Mouse (Mus musculus) cerebral cortex, adult 2 months (tissue): ENCODE data around the gene Pdzrn4.

Source experiments
- WGBS: fragments of 180-500 bp; shearing (Covaris S2); methylation state at CpG from one replicate; pipeline ENCODE4 v1.1.7; 2018; 5-methylcytosine and 5-hydroxymethylcytosine counted together

Pdzrn4 gene

DNA sequence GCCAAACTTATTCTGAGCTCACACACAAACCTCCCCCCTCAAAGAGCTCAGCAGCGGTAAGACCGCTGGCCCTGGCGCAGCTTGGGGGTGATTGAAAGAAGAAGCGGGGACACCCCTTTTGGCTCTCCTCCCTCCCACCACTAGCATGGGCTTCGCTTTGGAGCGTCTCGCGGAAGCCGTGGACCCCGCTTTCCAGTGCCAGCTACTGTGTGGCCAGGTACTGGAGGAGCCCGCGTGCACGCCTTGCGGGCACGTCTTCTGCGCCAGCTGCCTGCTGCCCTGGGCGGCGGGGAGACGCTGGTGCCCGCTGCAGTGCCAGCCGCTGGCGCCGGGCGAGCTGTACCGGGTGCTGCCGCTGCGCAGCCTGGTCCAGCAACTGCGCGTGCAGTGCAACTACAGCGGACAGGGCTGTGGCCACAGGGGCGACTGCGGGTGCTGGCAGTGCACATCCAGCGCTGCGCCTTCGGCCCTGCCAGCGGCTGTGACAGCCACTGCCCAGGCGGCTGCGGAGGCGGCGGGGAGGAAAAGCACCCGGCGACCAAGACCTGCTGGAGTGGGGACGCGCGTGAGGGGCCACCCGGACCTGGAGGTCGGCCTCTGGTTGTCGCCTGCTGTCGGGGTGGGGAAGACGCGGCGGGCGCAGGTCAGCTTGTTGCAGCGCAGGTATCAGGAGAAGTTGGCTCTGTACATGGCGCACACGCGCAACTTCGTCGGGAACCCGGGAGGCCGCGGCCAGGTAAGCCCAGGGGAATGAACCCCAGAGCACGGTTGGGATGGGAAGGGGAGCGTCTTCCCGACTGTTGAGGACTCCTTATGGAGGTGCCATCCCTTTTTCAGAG, at the start of gene Pdzrn4:
Pdzrn4 (plus strand) TSS at position 112 of the 839 bp plus-strand sequence.
- 1% methylated on average over 65 of the region's 65 CpGs for WGBS

DNA sequence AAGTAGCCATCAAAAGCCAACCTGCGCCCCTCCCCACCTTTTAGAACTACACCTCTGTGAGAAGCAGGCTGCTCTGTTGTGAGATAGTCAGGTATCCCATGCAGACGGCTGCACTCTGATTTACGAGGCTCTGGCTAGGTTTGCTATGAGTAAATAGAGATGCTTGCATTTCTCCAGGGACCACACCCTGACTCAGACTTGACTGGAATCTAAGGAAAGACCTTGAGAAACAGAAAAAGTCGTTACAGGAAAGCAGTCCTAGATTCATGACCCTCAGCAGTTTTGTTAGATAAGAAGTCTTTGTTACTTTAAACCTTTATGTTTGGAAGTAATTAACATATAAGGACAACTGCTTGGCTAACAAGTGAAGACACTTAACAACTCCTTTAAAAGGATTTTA, 49.3 kb upstream of the Pdzrn4 start:
- WGBS = 64% methylated on average over 4 of the region's 4 CpGs

DNA sequence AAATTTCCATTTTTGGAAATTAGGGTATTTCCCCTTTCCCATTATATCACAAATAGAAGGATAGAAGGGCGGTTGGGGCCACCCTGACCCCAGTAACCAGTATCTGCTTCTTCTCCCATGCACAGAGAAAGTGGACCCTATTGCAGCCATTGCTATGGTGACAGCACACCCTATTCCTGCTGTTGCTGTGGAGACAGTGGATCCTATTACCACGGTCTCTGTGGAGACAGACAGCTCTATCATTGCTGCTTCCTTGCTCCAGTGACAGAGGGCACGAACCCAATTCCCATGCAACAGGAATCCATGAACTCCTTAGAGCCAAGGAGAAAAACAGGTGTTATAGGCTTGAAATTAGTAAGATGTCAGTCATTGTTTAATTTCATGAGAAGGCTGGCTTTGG, 48.8 kb upstream of the Pdzrn4 start:
- 46% methylated on average over 3 of the region's 3 CpGs for WGBS

DNA sequence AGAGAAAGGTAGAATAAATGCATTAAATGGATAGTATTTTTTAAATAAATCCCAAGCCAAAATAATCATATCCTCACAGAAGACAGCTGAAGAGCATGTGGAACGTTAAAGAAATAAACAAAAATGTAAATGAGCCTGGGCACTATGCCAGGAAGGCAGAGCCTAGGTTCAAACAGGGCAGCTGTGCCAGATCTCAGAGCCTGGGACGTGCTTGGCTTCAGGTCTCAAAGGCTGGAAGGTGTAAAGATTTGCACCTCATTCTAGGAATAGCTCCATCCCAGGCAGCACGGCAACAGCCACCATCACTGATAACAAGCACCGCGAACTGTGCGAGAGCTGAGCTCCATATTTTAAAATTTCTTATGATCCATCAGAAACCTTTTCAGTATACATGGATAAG, 32.5 kb upstream of the Pdzrn4 start:
- WGBS = 30% methylated on average over 6 of the region's 6 CpGs

DNA sequence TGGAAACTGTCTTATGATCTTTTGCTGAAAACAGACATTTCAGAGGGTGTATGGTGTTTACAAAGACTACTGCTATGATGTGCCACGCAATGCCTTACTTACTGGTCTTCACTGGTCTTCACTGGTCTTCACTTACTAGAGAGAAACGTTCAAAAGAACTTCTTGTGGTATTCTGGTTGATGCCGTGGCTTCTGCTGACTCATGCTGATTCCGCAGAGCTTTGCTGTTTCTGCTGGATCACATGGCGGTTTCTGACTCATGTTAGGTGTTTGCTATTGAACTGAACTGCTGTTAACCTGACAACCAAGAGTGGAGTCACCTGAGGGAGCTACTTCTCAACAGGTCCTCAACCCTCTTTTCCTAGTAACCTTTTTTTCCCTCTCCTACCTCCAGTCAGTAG, 1.9 kb upstream of the Pdzrn4 start:
- WGBS = 78% methylated on average over 5 of the region's 5 CpGs

DNA sequence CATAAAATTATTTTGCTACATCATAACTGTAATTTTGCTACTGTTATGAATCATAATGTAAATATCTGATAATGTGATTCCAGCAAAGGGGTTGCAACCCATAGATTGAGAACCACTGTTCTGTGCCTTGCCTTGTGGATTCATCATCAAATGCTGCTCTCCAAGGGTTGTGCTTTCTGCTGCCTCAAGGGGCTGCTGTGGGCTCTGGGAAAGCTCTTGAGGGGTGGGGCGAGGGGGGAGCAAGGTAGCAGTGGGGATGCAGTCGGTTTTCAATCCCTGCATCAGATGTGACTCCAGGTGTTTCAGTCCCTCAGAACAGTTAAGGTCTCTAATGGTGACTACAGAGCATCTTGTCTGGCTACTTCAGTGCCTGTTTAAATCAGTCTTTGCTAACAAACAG, 2.1 kb downstream of the Pdzrn4 start:
- 37% methylated on average over 2 of the region's 2 CpGs for WGBS

DNA sequence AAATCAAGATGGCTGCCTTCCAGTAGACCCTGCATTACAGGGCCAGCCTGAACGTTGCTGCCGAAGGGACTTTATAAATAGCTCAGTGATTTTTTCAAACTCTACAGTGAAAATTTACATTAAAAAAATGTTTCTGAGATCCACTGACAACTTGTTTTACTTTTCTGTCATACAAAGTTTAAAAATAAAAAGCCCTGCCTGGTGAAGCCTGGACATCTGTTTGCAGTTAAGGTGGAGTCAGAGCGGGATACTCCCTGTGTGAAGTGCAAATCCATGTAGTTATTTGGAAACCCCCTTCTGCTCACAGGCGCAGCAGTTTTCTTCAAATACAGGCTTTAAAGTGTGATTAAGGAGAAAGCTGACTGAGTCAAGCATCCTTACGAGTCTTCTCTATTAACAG, 2.6 kb downstream of the Pdzrn4 start:
- WGBS = 40% methylated on average over 5 of the region's 5 CpGs

DNA sequence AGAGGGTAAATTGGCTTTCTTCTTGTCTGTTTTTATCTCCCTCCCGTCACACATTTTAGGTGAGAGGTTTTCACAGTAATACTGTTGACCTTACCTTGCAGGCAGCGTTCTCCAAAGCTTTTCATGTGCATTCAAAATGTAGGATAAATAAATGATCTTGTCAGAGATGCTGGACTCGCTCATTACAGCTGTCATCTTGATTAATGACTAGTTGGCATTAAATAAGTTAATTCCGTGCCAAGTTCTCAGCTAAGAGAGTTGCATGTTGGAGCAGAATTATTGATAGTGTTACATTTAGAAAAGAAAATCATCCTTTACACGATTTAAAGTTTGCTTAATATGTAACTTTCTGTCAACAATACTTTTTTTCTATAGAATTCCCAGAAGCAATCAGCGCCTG, 4.9 kb downstream of the Pdzrn4 start:
- WGBS = 68% methylated on average over 6 of the region's 6 CpGs

DNA sequence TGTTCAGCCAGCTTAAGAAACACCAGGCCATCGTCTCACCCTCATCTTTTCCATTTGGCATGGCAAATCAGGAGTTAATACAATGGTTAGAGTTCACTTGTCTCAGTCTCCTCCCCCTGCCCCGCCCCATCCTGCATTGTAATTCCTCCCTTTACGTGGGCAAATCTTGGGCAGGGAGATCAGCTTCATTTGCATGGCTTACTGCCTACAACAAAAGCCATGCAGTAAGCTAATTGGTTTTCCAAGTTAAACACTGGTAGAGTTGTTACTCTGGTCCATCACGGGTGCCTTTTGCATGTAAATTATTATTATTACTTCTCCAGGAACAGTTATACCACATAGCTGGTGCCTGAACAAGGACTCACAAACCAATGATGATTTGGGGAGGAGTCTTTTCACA, 18.6 kb downstream of the Pdzrn4 start:
- 32% methylated on average over 4 of the region's 4 CpGs for WGBS

DNA sequence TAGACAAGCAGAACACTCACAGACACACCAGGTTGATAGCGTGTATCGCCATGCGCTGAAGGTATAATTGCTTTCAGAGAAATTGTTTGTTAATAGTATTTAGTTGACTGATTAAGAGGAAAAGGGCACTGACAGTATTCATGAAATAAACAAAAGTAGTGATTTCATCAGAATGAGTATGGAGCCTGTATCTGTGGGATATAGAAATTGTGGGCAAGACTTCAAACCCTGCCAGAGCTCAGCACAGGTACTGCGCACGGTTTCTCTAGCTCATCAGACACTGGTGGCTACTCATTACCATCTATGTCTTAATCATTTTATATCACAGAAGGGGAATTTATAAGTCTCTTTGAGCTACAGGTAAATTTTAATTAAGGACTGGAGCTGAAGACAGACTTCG, 19.5 kb downstream of the Pdzrn4 start:
- WGBS = 89% methylated on average over 6 of the region's 6 CpGs

DNA sequence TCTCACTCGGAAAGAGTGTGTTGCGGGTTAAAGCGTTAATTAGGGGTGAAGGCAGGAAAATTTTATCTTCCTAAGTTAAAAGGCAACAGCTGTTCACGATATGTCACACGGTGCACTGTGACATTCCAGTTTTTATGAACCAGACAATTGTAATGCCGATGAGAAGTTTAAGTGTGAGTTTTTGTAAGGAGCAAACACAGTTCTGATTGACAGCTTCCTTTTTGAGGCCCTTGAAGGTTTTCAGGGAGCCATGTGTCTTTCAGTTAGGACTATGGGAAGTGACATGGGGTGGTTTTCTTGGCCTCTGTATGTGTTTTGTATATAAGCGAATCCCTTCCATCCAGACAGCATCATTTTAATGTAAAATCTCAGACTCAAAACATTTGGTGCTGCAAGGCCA, 20.0 kb downstream of the Pdzrn4 start:
- 71% methylated on average over 7 of the region's 7 CpGs for WGBS

DNA sequence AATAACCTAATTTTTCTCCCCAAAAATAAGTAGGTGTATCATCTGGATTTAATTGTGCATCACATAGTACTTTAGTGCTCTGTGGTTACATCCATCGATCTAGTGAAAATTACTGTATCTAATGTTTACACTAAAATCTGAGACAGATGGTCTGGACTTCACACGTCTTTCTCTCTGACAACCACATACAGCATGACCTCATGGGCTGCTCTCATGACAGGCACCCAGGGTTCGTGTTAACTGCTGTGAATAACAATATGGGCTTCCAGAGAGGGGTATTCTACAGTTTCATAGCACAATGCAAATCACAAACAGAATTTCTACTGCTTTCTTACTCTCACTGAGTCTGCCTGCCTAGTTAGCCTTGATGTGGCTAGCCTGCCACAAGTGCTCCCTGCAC, 20.4 kb downstream of the Pdzrn4 start:
- 69% methylated on average over 3 of the region's 3 CpGs for WGBS

DNA sequence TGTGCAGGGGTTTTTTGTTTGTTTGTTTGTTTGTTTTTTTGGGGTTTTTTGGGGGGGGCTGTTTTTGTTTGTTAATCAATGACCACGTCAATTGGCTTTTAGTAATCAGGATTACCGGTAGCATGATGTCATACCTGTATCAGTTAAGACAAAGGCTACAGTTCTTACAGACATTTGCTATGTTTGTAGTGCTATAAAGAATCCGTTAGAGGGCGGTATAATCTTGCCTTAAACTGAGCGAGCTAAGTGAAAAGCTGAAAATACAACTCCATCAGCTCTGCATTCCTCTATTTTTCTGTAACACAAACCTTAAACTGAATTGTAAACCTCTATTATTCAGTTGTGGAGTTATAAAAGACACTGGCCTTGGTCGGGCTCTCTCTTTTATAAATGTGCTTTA, 37.9 kb downstream of the Pdzrn4 start:
- WGBS = 4% methylated on average over 6 of the region's 6 CpGs

DNA sequence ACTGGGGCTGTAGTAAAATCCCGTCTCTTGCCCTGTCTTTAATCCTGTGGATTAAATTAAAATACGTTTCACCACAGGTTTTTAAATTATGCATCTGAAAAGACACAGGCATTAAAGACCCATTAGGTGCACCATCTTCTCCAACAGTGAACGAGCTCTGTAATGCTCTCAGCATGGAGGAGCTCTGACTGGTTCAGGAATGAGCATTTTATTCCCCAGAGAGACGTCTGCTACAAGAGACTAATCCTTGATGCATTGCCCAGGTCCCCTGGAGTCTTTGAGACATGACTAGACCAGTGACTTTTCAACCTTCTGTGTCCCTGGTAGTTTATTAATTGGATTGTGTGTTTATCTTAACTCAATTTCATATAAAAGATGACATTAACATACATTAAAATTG, 38.6 kb downstream of the Pdzrn4 start:
- 60% methylated on average over 4 of the region's 4 CpGs for WGBS

DNA sequence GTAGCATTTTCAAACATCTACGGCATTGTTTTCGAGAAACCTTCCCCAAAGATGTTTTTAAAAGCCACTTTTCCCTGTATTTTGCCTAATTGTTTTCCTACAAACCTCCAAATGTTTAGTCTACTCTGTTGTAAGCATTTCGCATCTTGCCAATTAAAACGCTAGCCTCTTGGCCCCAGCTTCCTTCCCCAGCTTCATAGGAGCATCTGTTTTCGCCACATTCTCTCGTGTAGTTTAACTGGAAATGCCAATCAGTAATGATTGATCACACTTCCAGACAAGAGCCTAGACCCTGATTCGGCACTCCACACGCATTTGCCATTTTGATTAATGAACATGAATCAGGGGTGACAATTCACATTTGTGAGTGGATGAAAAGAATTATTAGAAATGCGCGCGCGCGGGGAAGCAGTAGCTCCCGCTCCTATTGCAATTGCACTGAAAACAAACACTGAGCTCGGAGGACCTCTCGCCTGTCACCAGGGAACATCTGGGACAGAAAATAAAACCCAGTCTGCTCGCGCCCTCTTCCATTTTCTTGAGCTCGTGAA, 45.0 kb downstream of the Pdzrn4 start:
- WGBS = 65% methylated on average over 19 of the region's 19 CpGs

DNA sequence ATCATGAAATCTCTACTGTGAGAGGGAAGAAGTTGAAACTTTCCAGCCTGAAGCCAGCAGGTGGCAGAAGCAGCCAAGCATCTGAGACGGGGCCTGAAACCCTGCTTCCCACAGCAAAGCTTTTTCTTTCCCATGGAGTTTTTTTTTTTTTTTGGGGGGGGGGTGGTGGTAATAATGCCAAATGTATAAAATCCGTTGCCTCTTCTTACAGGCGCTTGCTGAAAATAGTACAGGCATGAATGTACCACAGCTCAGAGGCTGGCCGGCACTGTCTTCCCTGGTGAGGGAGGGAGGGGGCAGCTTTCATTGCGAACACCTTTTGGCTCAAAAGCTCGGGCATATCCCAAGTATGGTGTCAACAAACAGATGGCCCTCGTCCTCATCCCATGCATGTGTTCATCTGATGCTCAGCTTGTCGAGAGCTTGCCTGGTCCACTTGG, 51.0 kb downstream of the Pdzrn4 start:
- WGBS = 22% methylated on average over 8 of the region's 8 CpGs

DNA sequence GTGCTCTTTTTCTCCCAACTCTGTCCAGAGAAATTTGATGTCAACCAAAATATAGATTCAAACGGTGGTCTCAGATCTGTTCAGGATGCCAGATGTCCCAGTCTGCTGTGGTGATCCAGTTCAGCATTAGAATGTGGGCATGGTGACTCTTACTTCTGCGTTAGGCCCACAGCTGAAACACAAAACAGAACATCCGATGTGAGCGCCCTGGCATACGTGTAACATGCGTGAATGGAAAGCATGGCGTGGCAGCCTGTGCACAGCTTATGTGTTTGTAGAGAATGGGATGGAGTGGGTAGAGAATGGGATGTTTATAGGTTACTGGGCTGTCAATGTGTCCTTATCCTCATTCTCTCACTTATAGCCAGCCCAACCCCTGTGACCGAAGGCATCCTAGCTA, 52.4 kb downstream of the Pdzrn4 start:
- 95% methylated on average over 8 of the region's 8 CpGs for WGBS

DNA sequence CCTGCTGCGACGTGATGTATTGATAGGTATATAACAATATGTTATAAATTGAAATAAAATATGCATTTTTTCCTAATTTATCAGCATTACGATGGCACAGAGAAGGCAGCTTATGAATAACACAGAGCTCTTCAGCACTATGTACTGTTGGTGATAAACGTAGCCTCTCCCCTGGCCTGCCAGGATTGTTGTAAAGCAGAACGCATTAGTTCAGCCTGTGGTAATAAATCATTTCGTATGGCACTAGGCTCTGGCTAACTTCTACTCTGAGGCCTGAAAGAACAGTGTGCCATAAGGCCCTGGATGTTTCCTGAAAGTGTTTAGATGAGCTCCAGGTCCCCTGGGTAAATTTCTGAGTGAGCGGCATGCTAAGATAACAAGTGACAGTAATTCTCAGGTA, 55.9 kb downstream of the Pdzrn4 start:
- 93% methylated on average over 7 of the region's 7 CpGs for WGBS

DNA sequence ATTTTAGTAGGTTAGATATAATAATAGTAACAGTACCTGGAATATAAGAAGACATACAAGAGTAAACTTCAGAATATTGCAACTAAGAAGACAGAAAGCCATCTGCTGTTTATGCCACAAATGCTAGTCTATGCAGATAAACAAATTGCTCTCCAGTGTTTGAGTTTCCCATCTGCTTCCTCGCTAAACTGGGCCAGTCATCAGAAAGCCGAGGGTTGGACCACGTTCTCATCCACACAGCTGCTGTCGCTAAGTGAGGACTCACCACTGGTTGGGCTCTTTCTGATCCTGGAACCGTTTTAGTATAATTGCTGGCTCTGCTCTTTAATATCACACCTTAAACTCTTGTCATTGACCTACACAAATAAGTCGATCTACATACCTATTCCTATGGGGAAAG, 85.5 kb downstream of the Pdzrn4 start:
- WGBS = 58% methylated on average over 6 of the region's 6 CpGs

DNA sequence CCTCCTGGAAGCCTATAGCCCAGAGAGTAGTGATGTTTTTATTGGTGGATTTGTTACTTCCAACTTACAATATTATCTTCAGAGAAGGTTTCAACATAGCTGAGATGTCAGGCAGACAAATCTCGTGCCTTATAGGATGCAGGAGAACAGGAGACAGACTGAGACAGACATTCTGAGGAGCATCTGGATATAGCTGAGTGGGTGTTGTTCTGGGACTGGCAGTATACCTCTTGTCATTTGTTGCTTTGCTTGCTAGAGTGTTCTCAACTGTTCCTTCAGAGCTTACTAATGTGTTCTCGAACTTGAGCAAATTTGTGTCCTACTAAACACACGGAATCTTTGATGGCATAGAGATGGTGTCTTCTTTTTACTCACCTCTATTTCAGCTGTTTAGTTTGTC, 94.7 kb downstream of the Pdzrn4 start:
- WGBS = 48% methylated on average over 3 of the region's 3 CpGs

DNA sequence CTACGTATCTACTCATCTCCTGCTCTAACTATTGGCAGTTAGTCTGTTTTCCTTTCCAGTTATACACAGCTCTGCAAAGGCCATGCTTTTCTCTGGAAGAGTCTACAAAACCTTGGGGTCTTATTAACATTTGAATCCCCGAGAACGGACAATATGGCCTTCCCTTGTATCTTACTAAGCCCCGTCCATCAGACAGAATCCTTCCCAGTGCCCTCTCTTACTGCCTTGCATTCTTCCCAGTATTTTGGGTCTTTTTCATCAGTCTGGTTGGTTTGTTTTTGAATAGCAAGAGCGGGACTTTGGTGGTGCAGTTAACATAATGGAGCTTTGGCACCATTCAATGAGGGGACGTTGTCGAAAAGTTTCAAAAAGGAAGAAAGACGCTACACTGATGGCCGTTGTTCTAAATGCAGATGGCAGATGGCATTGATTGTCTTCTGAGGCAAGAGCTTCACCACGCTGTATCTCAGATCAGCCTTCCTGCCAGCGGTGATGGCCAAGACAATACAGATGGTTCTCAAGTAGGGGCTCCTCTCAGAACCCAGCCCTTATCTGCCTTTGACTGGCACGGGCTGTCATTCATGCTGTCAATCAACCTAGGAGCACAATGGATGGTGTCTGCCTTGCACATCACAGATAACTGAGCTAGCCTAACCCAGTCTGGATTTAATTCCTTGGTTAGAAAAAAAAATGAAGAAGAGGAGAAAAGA, 98.9 kb downstream of the Pdzrn4 start:
- WGBS = 71% methylated on average over 12 of the region's 12 CpGs

DNA sequence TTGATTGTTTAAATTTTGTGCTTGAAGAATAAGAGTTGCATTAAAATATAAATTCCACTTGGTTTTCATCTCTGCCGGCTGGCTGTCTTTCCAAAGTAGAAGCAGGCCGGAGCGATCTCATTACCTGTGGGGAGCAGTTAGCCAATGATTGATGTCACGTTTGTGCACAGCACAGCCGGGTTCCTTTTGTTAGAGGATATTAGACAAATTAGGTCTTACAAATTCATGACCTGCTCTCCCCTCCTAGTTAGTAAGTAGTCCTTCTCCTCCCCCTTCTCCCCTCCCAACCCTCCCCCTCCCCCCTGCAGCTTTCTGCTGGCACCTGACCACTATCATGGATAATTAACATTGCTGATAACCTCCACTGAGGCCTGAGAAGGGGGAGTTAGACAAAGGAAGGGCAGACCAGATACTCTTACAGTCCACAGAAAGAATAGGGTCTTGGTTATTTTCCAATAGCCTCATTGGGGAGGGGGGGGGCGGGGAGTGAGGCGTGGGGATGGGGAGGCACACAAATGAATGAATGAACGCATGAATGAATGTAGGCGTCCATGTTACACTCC, 103.7 kb downstream of the Pdzrn4 start:
- 62% methylated on average over 9 of the region's 9 CpGs for WGBS

DNA sequence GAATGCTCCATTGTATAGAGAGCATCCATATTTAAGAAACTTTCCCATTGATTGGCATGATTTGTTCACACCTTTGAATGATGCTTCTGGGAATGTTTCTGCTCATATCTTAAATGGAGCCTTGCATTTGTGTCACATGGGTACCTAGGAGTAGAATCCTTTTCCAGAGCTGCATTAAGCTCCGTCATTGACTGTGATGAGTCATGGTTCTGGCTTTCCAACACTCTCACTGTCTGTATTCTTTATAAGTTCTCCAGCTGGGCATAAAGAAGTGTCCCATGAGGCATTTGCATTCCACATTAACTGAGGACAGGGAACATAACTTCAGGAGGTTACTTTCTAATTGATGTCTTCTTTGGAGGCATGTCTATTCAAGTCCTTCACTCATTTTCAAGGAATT, 106.1 kb downstream of the Pdzrn4 start:
- 51% methylated on average over 1 of the region's 1 CpGs for WGBS
